Mouse (Mus musculus) hematopoietic stem cell, adult 5-6 weeks (primary cell): ENCODE measurements around the gene Gm4131. TPM values are rescaled to one million over a fixed set of nuclear protein-coding genes. Genes with fewer than 3 reads are reported as not detected.
"Not testable (repeated sequence)": the region's sequence is repeated elsewhere in the genome, so short reads cannot be mapped to it uniquely, and the experiment has no call there.

ENCODE experiments used
- ATAC-seq, 2 experiments: fragments of 125-278 bp in 1 of 2; replicated peaks in 1 of 2; 2 replicates each; pipeline ENCODE4 v1.8.0; 2016 to 2017; ENCODE audit warnings: inconsistent platforms in 2 of 2, mild to moderate bottlenecking in 2 of 2, moderate number of reproducible peaks in 2 of 2, low read depth in 1 of 2, moderate TSS enrichment in 1 of 2; ENCODE audit not compliant: low FRiP score in 2 of 2, poor library complexity in 2 of 2, severe bottlenecking in 2 of 2, insufficient read depth in 1 of 2, low TSS enrichment in 1 of 2
- total RNA-seq: library from RNA; stranded (forward); fragments of 172-1452, 232-1000 nt; gene quantifications from 2 replicates; pipeline ENCODE4 v1.2.3, GENCODE M21; 2017

Gene Gm4131
- not detected in 2 replicates for total RNA-seq

DNA sequence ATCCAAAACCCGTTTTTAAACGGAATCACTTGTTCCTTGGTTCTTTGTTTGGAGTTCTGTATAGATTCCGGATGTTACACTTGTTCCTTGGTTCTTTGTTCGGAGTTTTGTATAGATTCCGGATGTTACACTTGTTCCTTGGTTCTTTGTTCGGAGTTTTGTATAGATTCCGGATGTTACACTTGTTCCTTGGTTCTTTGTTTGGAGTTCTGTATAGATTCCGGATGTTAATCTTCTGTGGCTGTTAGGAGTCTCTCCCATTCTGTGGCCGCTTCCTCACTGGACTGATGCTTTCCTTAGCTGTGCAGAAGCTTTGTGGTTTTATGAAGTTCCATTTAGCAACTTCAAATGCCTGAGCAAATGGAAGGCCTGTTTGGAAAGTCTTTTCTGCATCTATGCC, at the start of gene Gm4131:
Gene Gm4131 (minus strand): TSS at position 101 of the 400 bp plus-strand sequence.
- ATAC-seq = not testable (repeated sequence)

DNA sequence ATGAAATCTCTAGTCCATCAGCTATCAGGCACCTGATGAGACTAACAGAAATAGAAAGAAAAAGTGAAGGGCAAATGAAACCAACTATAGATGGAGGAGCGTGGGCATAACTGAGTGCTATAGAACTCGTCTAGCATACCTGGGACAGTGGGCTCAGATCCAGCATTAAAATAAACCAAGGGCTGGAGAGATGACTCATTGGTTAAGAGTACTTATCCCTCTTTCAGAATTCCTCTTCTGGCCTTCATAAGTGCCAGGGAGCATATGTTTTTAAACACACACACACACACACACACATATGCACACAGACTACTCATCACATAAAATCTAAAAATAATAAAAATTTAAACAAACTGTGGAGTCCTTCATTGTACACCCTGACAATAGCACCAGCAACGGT, 43.2 kb upstream of the Gm4131 start:
- ATAC-seq = no peak

DNA sequence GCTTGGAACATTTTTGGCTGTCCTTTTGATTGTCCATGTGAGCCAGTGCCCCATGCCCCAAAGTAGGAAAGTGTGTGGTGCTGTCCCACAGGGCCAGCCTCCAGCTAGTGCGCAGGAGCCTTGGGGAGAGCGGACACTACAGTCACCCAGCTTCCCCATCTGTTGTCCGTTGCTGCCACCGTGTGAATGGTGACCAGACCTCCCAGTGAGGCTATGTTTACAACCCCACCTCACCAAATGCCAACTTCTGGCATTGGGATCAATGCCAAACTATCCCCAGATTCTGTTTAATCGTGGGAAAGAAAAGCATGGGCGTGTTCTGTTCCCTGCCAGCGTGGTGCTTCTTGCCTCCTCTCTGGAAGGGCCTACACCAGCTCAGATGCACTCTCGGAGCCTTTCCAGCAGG, 41.1 kb upstream of the Gm4131 start:
- no peak for ATAC-seq

DNA sequence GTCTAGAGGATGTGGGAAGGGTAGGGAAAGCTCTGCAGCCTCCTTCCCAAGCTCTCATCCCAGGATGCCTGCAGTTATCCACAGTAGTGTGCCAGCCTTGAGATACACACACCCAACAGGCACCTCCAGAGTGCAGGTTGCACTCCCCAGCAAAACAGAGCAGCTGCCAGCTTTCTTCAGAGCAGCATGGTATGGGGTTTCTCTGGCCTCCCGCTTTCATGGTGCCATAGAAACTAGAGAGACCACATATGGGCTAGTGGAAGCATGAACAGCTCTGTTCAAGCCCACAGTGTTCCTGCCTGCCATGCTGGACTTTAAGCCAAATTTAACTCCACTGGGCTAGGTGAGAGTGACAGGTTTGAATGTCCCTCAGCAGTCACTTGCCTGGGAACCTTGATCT, 36.1 kb upstream of the Gm4131 start:
- no peak for ATAC-seq

DNA sequence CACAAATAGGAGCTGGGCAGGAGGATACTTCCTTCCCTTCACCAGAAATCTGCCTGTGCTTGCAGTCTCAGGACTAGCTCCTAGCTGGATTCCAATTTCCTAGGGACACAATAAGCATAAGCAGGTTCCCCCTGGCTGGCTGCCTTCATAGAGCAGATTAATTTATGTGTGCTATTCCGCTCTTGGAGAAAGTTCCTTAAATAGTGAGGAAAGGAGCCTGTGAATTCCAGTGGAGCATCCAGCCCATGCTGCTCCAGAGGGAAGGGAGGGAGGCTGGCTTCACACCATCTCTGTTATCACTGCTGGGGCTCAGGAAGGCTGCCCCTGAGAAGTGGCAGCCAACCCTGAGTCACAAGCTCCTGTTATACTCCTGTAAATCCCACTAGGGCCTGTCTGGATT, 35.5 kb upstream of the Gm4131 start:
- no peak for ATAC-seq

DNA sequence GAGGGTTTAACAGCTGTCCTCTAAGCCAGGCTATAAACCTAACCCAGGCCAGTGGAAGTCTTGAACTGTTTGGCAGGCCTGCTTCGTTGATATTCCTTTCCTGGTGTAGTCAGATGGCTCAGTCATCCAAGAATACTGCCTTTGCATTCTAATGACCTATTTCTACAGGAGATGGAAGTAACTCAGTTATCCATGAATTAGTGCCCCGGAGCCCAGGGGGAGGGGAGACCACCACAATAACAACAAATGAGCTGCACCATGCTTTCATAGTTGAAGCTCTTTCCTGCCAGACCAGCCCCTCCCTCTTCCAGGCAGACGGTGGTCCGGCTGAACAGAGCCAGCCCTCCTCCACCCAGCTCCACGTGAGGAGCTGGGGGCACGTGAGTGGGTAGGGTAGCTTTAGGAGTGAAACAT, 33.4 kb upstream of the Gm4131 start:
- ATAC-seq = no peak

DNA sequence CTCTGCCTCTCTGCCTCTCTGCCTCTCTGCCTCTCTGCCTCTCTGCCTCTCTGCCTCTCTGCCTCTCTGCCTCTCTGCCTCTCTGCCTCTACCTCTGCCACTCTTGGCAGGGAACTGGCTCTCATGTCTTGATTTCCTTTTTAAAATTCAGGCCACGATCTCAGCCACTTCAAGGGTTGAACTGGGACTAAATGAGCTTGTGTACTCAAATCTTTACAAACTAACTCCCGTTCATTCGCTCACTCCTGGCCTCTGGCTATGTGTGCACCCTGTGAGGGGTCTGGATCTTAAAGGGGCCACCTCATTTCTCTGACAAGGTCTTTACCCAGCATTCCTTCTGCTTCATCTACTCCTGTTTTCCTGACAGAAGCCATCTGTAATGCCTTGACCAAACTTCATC, 18.6 kb upstream of the Gm4131 start:
- ATAC-seq = no peak

DNA sequence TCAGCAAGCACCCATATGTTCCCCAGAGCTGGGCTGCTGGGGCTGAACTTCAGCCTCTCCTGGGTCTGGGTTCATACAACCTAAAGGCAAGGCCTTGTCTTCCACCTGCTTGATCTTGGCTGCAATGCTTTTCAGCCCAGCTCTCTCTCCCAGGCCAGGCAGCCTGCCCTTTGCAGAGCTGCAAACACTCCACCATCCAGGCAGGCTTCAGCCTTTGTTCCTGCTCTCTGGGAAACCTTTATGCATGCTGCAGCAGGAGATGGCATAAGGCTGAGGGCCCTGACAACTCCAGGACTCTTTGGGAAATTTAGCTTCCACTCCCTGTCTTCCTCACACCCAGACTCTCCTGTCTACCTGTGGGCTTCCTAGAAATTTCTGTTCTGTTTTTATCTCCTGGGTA, 17.9 kb upstream of the Gm4131 start:
- no peak for ATAC-seq

DNA sequence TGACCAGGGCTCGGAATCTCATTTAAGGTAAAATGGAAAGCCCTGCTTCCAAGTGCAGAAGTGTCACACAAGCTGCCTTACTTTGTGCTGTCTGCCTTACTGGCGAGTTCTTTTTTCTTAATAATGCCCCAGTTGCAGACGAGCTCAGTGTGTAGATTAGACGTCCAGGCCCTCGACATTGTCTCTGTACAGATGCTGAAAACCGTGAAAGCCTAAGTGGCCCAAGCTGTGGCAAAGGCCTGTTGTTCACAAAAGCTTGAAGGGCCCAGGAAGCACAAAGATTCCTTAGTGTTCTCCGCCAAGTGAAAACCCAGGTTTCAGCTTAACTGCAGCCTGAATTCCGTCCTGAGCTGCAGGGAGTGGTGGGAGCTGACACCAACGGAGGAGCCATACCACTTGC, 15.0 kb upstream of the Gm4131 start:
- no peak for ATAC-seq

DNA sequence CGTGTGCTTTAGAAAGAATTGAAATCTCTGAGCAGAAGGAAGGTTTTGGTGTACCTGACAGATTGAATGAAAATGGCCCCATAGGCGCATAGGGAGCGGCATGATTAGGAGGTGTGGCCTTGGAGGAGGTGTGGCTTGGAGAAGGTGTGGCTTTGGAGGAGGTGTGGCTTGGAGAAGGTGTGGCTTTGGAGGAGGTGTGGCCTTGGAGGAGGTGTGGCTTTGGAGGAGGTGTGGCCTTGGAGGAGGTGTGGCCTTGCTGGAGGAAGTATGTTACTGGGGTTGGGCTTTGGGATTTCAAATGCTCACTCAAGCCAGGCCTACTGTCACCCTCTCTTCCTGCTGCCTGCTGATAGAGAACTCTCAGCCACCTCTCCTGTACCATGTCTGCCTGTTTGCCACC, 14.2 kb upstream of the Gm4131 start:
- no peak for ATAC-seq

DNA sequence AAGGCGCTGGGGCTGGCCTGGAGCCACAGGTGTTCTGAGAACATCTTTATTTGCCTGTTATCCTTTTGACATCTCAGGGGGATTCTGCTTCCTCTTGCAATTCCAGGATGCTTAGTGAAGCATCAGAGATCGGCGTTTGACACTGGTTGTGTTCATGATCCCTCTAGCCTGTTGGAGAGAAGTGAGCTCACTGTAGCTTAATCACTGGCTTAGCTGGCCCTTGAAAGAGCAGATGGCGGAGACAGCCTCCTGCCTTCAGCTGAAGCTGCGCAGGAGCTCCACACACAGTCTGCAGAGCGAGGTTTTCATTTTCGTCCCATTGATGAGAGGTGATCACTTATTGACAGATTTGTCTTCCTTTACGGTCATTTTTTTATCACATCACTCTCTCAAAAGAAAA, 9.1 kb upstream of the Gm4131 start:
- no peak for ATAC-seq

DNA sequence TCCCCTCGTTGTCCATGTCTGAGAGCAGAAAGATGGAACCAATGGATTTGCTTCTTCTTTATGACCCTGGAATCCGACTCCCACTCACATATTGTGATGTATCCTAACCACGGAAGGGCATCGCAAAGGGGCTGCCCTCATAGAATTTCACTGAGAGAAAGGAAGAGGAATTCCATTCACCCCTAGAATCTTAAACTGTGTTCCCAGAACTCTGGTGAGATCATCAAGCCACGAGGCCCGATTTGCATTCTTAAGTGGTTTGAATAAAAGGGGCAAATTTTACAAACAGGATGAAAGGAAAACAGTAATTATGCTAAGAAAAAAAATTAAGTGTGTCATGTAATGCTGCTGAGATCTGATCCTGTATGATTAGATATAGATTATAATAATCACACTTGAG, 8.2 kb upstream of the Gm4131 start:
- no peak for ATAC-seq

DNA sequence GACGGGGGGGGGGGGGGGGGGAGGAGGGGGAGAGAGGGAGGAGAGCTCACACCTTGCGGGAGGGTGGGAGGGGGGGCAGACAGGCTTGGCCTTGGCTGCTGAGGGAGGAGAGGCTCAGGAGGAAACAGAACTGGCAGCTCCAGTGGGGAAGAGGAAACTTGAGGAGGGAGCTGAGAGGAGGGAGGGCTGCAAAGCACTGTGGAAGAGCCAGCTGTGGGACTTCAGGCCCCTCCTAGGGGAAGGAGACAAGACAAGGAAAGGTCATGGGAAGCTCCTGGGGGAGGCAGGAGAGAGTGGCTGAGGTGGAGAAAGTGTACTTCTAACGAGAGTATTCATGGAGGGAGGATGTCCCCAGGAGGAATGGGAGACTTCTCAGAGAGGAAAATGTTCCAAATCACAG, 6.7 kb upstream of the Gm4131 start:
- ATAC-seq = no peak

DNA sequence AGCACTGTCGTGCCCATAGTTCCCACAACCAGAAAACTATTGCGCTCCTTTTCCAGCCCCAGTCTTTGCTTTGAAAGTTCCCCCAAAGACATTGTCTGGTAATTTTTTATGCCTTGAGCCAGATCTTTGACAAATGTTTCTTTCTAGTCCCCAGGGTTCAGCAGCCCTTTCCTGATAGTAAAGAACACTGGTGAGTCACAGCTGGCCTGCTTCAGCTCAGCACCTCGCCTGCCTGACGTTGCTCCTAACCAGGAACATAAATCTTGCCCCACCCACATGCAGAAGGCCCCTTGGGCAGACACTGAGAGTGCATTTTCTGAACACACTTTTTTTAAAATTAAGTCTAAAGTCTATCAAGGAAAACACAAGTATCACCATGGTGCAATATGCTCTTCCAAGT, 3.6 kb upstream of the Gm4131 start:
- no peak; a peak in 1 of 4 replicates for ATAC-seq

DNA sequence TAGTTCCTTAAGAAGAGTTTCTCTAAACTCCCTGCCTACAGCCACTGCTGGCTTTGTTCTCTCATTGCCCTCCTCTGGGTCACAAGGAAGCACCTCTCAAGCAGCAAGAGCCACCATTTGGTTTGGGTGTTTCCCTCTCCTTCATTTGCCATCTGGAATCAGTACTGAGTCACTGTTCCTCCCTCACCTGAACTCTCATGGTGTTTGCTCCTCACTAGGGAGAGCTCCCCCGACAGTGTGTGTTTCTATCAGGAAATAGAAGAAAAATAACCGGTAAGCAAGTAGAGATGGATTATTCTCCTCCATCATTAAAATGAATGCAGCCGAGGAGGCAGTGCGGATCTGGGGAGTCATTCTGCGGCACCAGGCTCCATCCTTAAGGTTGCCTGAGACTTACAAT, 2.7 kb upstream of the Gm4131 start:
- ATAC-seq = no peak

DNA sequence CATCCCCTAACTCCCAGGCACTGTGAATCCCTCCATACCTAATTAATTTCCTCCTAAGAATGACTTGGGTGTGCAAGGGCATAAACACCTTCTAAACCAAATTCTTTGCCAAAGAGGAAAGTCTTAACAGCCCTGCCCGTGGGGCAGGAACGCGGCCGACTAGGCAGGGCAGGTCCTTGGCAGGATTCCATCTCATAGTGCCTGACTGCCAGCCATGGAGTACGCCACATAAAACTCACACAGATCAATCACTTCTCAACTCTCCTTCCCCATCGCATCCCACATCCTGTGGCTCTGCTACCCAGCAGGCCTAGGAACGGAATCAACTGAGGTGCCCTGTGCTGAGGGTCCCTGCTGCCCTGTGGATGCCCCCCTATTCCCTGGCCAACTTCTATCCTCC, 3.0 kb downstream of the Gm4131 start:
- no peak for ATAC-seq

DNA sequence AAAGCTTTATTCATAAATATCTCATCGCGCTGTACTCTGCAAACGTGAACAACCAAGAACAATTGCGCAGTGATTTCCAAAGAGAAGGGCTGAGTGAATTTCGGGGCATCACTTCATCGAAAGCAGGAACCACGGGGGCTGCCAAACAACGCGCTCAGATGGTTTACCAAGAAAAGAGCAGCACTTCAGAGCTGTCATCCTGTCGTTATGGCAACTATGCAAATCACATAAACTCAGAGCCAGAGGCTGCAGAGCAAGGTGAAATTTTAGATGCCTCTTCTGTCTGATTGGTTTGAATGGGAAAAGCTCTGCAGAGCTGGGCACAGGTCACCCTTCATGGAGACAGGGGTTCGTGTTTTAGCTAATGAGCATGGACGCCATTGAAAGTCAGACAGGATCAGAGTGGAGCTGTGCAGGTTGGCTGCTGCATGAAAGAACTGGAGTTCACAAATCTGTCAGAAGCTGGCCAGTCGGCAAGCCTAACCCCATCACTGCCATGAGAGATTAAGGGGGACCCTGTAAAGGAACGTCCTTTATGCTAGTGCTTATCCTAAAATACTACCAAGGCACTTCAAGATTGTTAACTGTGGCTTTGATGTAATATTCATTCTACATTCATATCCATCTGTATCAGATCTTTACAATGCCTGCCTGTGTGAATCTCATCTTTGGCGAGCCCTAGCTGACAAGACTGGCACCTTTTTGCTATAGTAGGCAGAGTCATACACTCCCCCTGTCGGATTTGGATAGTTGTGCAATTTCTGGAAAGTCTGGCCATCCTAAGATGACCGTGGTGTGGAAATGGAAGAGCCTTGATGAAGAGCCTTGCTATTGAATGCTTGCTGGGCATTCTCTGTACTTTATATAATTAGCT, 4.6 kb downstream of the Gm4131 start:
- no peak for ATAC-seq

DNA sequence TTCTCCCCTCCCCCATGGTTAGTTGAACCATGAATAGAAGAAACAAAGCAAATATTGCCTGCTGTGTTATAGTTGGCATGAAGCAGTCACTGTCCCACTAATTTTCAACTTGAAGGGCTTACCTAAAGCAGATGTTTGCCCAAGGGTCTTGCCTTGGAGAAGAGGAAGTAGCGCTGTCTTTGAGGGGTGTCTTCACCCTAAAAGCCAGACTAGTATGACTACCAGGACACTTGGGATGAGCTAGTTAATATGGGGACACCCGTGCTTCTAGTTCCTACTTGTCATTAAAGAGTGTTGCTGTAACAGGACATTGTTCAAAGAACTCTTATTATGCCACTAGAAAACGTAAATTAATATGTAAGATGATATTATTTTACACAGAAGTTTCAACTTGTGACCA, 9.6 kb downstream of the Gm4131 start:
- no peak for ATAC-seq
